Mouse (Mus musculus) stomach, embryonic 14.5 days (tissue): ENCODE results near the gene Rsph14. TPM values are rescaled to one million over a fixed set of nuclear protein-coding genes. Genes with fewer than 3 reads are reported as not detected.
A peak's percentile ranks its signal among the peaks of the same experiment; 100 is the strongest.

ENCODE experiments used
- ATAC-seq: fragments of 200-750 bp; cut with Nextera tagmentation; 2 replicates; pipeline ENCODE4 v1.8.0; 2017; ENCODE audit warnings: low read depth, moderate TSS enrichment; ENCODE audit not compliant: insufficient number of reproducible peaks, insufficient read depth, low FRiP score
- H3K27ac ChIP-seq: fragments of 300-500 bp; sonication (generic); 2 replicates; pipeline ENCODE4 v1.5.1; 2014; ENCODE audit warnings: mild to moderate bottlenecking, low read length, moderate library complexity, mixed read lengths
- H3K27me3 ChIP-seq: fragments of 300-500 bp; sonication (generic); 2 replicates; pipeline ENCODE4 v1.6.1; 2014; ENCODE audit warnings: low read length, control low read depth, mixed read lengths; ENCODE audit not compliant: control insufficient read depth, insufficient read depth
- H3K36me3 ChIP-seq: fragments of 300-500 bp; sonication (generic); 2 replicates; pipeline ENCODE4 v1.6.1; 2014; ENCODE audit warnings: mild to moderate bottlenecking, control low read depth, low read length, moderate library complexity, mixed read lengths; ENCODE audit not compliant: control insufficient read depth, insufficient read depth
- H3K4me1 ChIP-seq: fragments of 300-500 bp; sonication (generic); 2 replicates; pipeline ENCODE4 v1.6.1; 2014; ENCODE audit warnings: low read length, control low read depth, mixed read lengths; ENCODE audit not compliant: control insufficient read depth, insufficient read depth
- H3K4me2 ChIP-seq: fragments of 300-500 bp; sonication (generic); replicated peaks from 2 replicates; pipeline ENCODE4 v1.6.1; 2014; ENCODE audit warnings: low read depth, low read length, control low read depth
- H3K4me3 ChIP-seq: fragments of 300-500 bp; sonication (generic); 2 replicates; pipeline ENCODE4 v1.5.1; 2014; ENCODE audit warnings: low read depth, low read length, control low read depth
- H3K9ac ChIP-seq: fragments of 300-500 bp; sonication (generic); replicated peaks from 2 replicates; pipeline ENCODE4 v1.6.1; 2014; ENCODE audit warnings: low read depth, mild to moderate bottlenecking, control low read depth, low read length, moderate library complexity, mixed read lengths
- H3K9me3 ChIP-seq: fragments of 300-500 bp; sonication (generic); 2 replicates; pipeline ENCODE4 v1.6.1; 2016; ENCODE audit warnings: low read depth, low read length, control low read depth; ENCODE audit not compliant: control insufficient read depth
- WGBS: fragments of 180-500 bp; shearing (Covaris S2); extraction: QIAGEN DNeasy Blood & Tissue Kit; methylation state at CpG from one replicate; pipeline ENCODE4 v1.1.7; 2014; 5-methylcytosine and 5-hydroxymethylcytosine counted together
- polyA plus RNA-seq: library from polyadenylated mRNA; unstranded; fragments of >200 nt; fragmentation: Nextera tagmentation; extraction: Ambion mirVana; gene quantifications from 2 replicates; pipeline ENCODE4 v1.2.1, GENCODE M21; 2014

Gene Rsph14
- polyA plus RNA-seq, 1 experiment from 2014 or later = not detected

DNA sequence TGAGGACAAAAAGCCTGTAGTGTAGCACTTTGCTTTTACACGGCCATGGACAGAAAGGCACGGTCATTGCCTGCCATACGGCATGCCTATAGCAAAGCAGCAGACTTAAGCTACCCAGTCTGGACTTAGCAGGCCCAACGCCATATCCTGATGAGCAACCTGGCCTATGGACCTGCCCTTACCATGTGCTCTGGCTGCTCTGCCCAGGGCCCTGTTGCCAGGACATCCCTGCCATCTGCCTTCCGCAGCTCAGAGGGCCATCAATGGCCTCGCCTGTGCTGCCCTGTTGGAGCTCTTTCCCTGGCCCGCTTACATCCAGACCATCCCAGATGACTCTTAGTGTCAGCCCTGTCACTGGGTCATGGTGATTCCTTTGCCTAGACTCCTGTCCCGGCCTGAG, 31.0 kb downstream of the Rsph14 start:
- H3K4me3 ChIP-seq = no peak overlapping the region
- H3K4me2 ChIP-seq = no peak overlapping the region
- H3K27me3 ChIP-seq = no peaks in the 10 kb centered on the region
- ATAC-seq = no peak
- WGBS = 91% methylated on average over 8 of the region's 8 CpGs
- H3K9ac ChIP-seq = no peak overlapping the region
- no peaks in the 10 kb centered on the region for H3K9me3 ChIP-seq
- H3K36me3 ChIP-seq = no peaks in the 10 kb centered on the region
- H3K27ac ChIP-seq = no peak overlapping the region
- H3K4me1 ChIP-seq = peaks cover 3% of the 10 kb centered on the region; the same call in 1 of the 2 replicates

DNA sequence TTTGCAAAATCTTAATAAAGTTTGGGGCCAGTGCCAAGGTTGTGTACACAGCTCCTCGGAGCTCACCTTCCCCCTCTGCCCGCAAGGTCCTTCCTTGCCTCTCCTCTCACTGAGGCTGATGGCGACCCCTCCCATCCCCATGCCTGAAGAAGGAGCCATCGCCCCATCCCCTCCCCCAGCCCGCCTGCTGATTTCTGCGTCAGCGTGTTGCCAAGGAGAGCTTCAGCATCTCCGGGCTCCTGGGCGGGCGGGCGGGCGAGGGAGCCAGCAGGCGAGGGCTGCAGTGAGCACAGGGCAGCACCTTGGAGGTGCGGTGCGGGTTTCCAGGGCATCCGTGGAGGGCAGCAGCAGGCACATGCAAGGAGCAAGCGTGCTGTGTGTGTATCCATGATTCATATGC, 37.0 kb downstream of the Rsph14 start:
- no peaks in the 10 kb centered on the region for H3K36me3 ChIP-seq
- H3K4me3 ChIP-seq = 0 out of 2 replicates have a peak overlapping the region, but pooled peaks have one; percentile 4
- WGBS = 7% methylated on average over 17 of the region's 17 CpGs
- H3K9ac ChIP-seq = no peak overlapping the region
- H3K27me3 ChIP-seq = no peaks in the 10 kb centered on the region
- H3K4me1 ChIP-seq = peaks cover 11% of the 10 kb centered on the region; the same call in 1 of the 2 replicates
- ATAC-seq = peak; percentile 24; the same call in 1 of the 2 replicates
- peak overlapping the region; percentile 42 for H3K4me2 ChIP-seq
- H3K9me3 ChIP-seq = no peaks in the 10 kb centered on the region
- H3K27ac ChIP-seq = no peak overlapping the region

DNA sequence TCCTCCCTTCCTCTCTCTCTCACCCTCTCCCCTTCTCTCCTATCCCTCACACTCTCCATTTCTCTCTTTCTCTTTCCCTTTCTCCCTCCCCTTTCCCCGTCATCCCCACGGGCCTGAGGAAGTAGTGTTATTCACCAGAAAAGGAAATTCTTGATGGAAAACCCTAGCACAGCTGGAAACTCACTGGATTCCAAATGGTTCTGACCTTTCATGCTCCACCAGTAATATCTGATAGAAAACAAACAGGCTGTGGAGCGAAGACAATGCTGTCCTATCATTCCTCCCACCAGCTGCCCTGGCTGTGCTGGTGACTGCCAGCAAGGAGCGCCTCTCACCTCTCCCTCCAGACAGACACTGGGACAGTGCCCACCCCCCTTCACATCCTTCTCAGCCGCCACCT, 37.5 kb downstream of the Rsph14 start:
- H3K36me3 ChIP-seq = no peaks in the 10 kb centered on the region
- peaks cover 11% of the 10 kb centered on the region; the same call in 1 of the 2 replicates for H3K4me1 ChIP-seq
- ATAC-seq = peak; percentile 28; the same call in 1 of the 2 replicates
- H3K9me3 ChIP-seq = no peaks in the 10 kb centered on the region
- peak overlapping the region; percentile 42; the same call in 1 of the 2 replicates for H3K4me2 ChIP-seq
- H3K9ac ChIP-seq = no peak overlapping the region
- 6% methylated on average over 5 of the region's 5 CpGs for WGBS
- H3K4me3 ChIP-seq = 0 out of 2 replicates have a peak overlapping the region, but pooled peaks have one; percentile 4
- no peaks in the 10 kb centered on the region for H3K27me3 ChIP-seq
- H3K27ac ChIP-seq = no peak overlapping the region; the same call in 1 of the 2 replicates

DNA sequence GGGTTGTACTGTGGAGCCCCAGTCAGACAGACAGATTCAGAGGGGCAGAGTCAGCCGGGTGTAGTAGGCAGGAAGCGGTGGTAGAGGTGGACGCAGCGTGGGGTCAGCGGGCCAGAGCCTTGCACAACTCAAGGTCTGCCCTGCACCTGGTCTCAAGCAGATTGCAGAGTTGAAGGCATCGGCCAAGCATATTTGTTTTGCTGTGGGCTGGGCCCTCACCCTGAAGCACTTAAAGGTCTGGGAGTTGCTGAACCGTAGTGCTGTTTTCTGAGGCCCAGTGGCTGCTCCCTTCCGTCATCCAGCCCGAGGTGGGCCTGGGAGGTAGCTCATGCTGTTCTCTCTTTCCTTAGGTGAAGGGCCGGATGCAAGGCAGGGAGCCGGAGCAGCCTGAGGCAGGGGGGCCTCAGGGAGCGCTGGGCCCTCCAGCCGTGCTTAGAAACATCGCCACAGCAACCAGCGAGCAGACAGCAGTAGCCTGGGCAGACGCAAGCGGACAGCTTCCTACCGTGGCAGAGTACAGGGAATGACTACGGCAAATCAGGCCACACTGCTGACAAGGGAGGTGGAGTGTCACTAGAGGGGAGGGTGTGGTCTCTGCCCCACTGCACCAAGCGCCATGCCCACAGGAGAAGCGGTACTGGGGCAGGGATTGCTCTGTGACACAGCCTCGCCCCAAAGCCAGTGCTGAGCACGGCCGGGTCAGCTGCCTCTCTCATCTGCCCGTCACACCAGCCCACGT, 41.6 kb downstream of the Rsph14 start:
- no peaks in the 10 kb centered on the region for H3K27me3 ChIP-seq
- H3K9me3 ChIP-seq = no peaks in the 10 kb centered on the region
- H3K36me3 ChIP-seq = no peaks in the 10 kb centered on the region
- H3K4me2 ChIP-seq = 0 out of 2 replicates have a peak overlapping the region, but pooled peaks have one; percentile 6
- no peak overlapping the region for H3K4me3 ChIP-seq
- 0 out of 2 replicates have a peak, but pooled peaks have one; percentile 7 for ATAC-seq
- H3K4me1 ChIP-seq = peaks cover 14% of the 10 kb centered on the region; the same call in 1 of the 2 replicates
- H3K9ac ChIP-seq = no peak overlapping the region
- WGBS = 34% methylated on average over 26 of the region's 26 CpGs
- H3K27ac ChIP-seq = no peak overlapping the region

DNA sequence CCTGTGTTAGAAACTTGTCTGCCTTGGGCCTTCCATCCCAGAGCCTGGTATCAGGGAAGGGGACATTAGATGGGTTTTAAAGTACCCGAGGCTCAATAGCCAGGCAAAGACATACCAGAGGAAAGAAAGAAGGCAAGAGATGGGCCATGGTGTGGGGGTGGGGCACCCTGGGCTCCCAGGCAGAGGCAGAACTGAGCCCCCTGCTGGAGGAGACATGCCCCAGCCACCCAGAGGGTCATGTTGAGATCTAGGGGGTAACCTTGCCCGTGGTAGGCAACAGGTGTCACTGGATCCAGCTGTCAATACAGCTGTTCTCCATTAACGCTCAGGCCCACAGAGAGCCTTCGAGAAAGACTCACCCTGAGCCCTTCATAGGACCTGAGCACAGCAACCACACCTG, 42.6 kb downstream of the Rsph14 start:
- no peak overlapping the region for H3K4me2 ChIP-seq
- no peak overlapping the region for H3K9ac ChIP-seq
- no peak for ATAC-seq
- H3K27ac ChIP-seq = no peak overlapping the region
- H3K9me3 ChIP-seq = no peaks in the 10 kb centered on the region
- H3K27me3 ChIP-seq = no peaks in the 10 kb centered on the region
- no peaks in the 10 kb centered on the region for H3K36me3 ChIP-seq
- 76% methylated on average over 4 of the region's 4 CpGs for WGBS
- H3K4me1 ChIP-seq = 0 out of 2 replicates have a peak, but pooled peaks cover 7% of the 10 kb centered on the region
- no peak overlapping the region for H3K4me3 ChIP-seq

DNA sequence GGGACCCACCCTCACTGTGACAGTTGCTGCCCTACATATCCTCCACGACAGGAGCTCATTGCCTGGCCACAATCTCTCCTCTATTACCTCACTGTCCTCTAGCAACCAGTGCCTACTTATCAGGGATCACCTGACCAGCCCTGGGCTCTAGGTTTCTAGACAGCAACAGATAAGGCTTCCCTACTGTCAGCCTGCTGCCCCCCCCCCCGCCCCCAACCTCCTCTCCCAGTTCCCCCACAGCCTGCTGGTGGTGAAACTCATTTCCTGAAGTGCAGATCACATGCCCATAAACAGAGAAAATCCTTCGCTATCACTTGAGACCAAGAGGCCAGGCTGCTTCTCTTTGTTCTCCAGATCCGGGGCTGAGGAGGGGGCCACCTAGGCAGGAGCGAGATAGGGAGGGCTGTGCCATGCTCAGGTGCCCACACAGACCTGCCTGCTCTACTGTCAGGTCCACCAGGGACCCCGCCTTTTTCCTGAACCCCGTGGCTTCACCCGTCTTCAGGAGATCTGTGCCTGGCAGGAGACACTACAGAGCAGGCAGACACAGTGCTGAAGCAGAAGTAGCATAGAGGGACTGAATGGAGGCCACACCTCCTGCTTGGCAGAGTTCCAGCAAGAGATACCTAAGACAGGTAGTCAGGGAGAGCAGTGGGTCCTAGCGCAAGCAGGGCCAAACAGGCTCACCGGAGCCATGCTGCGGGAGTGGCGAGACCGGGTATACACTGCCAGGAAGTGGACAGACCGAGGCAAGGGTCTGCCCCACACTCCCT, 44.5 kb downstream of the Rsph14 start:
- no peak overlapping the region for H3K4me2 ChIP-seq
- H3K27ac ChIP-seq = no peak overlapping the region
- no peaks in the 10 kb centered on the region for H3K27me3 ChIP-seq
- peak; percentile 43; the same call in 1 of the 2 replicates for ATAC-seq
- H3K4me1 ChIP-seq = 0 out of 2 replicates have a peak, but pooled peaks cover 4% of the 10 kb centered on the region
- H3K9me3 ChIP-seq = no peaks in the 10 kb centered on the region
- 66% methylated on average over 13 of the region's 14 CpGs for WGBS
- no peak overlapping the region for H3K9ac ChIP-seq
- H3K4me3 ChIP-seq = no peak overlapping the region
- no peaks in the 10 kb centered on the region for H3K36me3 ChIP-seq

DNA sequence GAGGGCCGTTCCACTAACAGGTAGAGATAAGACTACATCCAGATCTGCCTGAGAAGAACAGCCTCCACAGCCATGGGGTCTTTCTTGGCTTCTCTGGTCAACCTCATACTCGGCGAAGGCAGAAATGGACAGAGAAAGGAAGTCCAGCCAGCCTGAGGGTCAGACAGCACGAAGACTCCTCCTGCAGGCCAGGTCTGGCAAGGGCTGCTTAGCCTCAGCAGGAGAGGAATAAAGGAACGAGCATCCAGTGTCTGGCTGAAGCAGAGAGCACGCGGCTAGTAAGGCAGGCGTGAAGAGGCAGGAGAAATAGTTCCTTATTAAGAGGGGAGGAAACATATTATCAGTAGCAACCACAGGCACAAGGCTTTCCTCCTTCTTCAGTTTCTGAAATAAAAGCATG, 49.2 kb downstream of the Rsph14 start:
- H3K4me3 ChIP-seq = no peak overlapping the region
- ATAC-seq = no peak
- no peaks in the 10 kb centered on the region for H3K36me3 ChIP-seq
- H3K27ac ChIP-seq = no peak overlapping the region
- no peak overlapping the region for H3K4me2 ChIP-seq
- H3K27me3 ChIP-seq = no peaks in the 10 kb centered on the region
- H3K9ac ChIP-seq = no peak overlapping the region
- 0 out of 2 replicates have a peak, but pooled peaks cover 4% of the 10 kb centered on the region for H3K4me1 ChIP-seq
- 69% methylated on average over 8 of the region's 8 CpGs for WGBS
- no peaks in the 10 kb centered on the region for H3K9me3 ChIP-seq

DNA sequence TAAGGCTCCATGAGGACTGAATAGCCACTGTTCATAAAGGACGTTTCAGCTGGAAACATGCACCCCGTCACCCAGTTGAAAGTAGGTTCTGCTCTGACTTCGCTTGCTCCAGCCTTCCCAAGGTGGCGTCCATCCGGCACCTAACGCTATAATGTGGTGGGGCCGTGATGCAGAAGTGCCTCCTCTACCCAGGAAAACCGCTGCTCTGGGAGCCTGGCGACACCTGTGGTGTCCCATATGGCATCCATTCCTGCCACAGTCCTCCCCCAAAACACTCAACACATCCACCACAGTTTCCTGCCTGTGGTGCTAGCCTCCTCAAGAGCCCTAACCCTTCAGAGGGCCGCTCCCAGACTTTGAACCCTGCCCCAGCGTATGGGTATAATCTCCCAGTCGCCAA, 51.2 kb downstream of the Rsph14 start:
- Histone ChIP-seq H3K4me1 (no peaks in the 10 kb centered on the region), H3K36me3 (no peaks in the 10 kb centered on the region), H3K4me2 (no peak overlapping the region), H3K9ac (no peak overlapping the region), H3K4me3 (no peak overlapping the region), H3K27me3 (no peaks in the 10 kb centered on the region), H3K27ac (no peak overlapping the region), H3K9me3 (no peaks in the 10 kb centered on the region)
- ATAC-seq = no peak
- 90% methylated on average over 12 of the region's 12 CpGs for WGBS
